Mouse (Mus musculus) C2C12 (cell line): ENCODE measurements around the gene Irf2bp2. TPM values are rescaled to one million over a fixed set of nuclear protein-coding genes. Genes with fewer than 3 reads are reported as not detected.

Experiments
- H3K27me3 ChIP-seq: one replicate; pipeline ENCODE4 v1.6.1; 2011; ENCODE audit not compliant: control insufficient read depth, insufficient read depth, insufficient read length
- H3K36me3 ChIP-seq: one replicate; pipeline ENCODE4 v1.6.1; 2011; ENCODE audit not compliant: control insufficient read depth, insufficient read depth
- H3K4me3 ChIP-seq: one replicate; pipeline ENCODE4 v1.5.1; 2011; ENCODE audit warnings: mild to moderate bottlenecking, control low read depth; ENCODE audit not compliant: poor library complexity, insufficient read depth, severe bottlenecking
- H3K79me2 ChIP-seq: one replicate; pipeline ENCODE4 v1.6.1; 2011; ENCODE audit not compliant: control insufficient read depth, insufficient read depth
- H3K79me3 ChIP-seq: one replicate; pipeline ENCODE4 v1.6.1; 2011; ENCODE audit warnings: low read depth, control low read depth
- H3ac ChIP-seq: one replicate; pipeline ENCODE3; 2011; ENCODE audit warnings: low read depth; ENCODE audit not compliant: control insufficient read depth, insufficient read length
- CEBPB ChIP-seq: IDR thresholded peaks from one replicate; pipeline ENCODE4 v1.6.1; 2011; ENCODE audit warnings: low read depth, mild to moderate bottlenecking, control low read depth, moderate library complexity
- CTCF ChIP-seq: IDR thresholded peaks from one replicate; pipeline ENCODE4 v1.5.1; 2011; ENCODE audit not compliant: control insufficient read depth, insufficient read depth, insufficient read length
- FOSL1 ChIP-seq: IDR thresholded peaks from one replicate; pipeline ENCODE4 v1.8.0; 2011; ENCODE audit warnings: mild to moderate bottlenecking, low read length; ENCODE audit not compliant: poor library complexity, insufficient read depth, severe bottlenecking
- MAX ChIP-seq: IDR thresholded peaks from one replicate; pipeline ENCODE4 v1.6.1; 2011; ENCODE audit warnings: mild to moderate bottlenecking, control low read depth
- MYOD1 ChIP-seq: IDR thresholded peaks from one replicate; pipeline ENCODE4 v1.6.1; 2011; ENCODE audit warnings: low read depth; ENCODE audit not compliant: control insufficient read depth, insufficient read length
- MYOG ChIP-seq: IDR thresholded peaks from one replicate; pipeline ENCODE4 v1.6.1; 2011; ENCODE audit not compliant: control insufficient read depth, insufficient read length; ENCODE audit errors: extremely low read depth
- USF1 ChIP-seq: IDR thresholded peaks from one replicate; pipeline ENCODE4 v1.6.1; 2011; ENCODE audit warnings: low read depth, mild to moderate bottlenecking, control low read depth, moderate library complexity
- long read RNA-seq, 2 experiments: library from polyadenylated mRNA; unstranded; transcript quantifications; one replicate each; pipeline ENCODE4 v2.0.0; 2019 to 2020
- polyA plus RNA-seq: library from polyadenylated mRNA; unstranded; fragments of >200 nt; fragmentation: generic; extraction: Trizol; gene quantifications from one replicate; pipeline ENCODE4 v1.2.1, GENCODE M21; 2012; ENCODE audit warnings: missing spikeins

Gene Irf2bp2
- polyA plus RNA-seq = 20.9 TPM
- long read RNA-seq, experiment 1, full-length matches to known transcripts = 1 of 10 reads
- long read RNA-seq, experiment 1, partial matches to known transcripts = 0 of 10 reads
- long read RNA-seq, experiment 1, other reads (novel, unspliced or antisense) = 9 of 10 reads
- long read RNA-seq, experiment 2, full-length matches to known transcripts = 11 of 20 reads
- long read RNA-seq, experiment 2, partial matches to known transcripts = 0 of 20 reads
- long read RNA-seq, experiment 2, other reads (novel, unspliced or antisense) = 9 of 20 reads

- H3K36me3 ChIP-seq = peaks cover 30% of the 10 kb centered on the region
- peak within 1 kb of the TSS; percentile 78 for H3K4me3 ChIP-seq
- H3K79me3 ChIP-seq = peaks cover 38% of the 10 kb centered on the region
- no peaks in the 10 kb centered on the region for H3K27me3 ChIP-seq
- H3K79me2 ChIP-seq = peaks cover 46% of the 10 kb centered on the region
- peak within 1 kb of the TSS; percentile 100 for H3ac ChIP-seq
- TF ChIP-seq MYOD1 = no peak
- no peak for TF ChIP-seq MYOG
- TF ChIP-seq USF1 = no peak
- no peak for TF ChIP-seq FOSL1
- TF ChIP-seq CTCF = no peak
- no peak for TF ChIP-seq MAX
- no peak for TF ChIP-seq CEBPB
Observed at GRCm38 (mm10) chr8:126593889-126594480, at the start of gene Irf2bp2. TSS of gene Irf2bp2 (minus strand) at chr8:126593986.

GRCm38 (mm10) chr8:126642665-126643064 is 48.9 kb upstream of the Irf2bp2 start:
- Histone ChIP-seq H3K79me3 (no peaks in the 10 kb centered on the region), H3ac (no peak overlapping the region), H3K79me2 (no peaks in the 10 kb centered on the region), H3K36me3 (no peaks in the 10 kb centered on the region), H3K4me3 (no peak overlapping the region), H3K27me3 (no peaks in the 10 kb centered on the region)
- no peak for TF ChIP-seq MAX
- no peak for TF ChIP-seq FOSL1
- no peak for TF ChIP-seq CTCF
- no peak for TF ChIP-seq USF1
- no peak for TF ChIP-seq MYOG
- TF ChIP-seq CEBPB = no peak
- TF ChIP-seq MYOD1 = no peak

GRCm38 (mm10) chr8:126641568-126642295 is 47.9 kb upstream of the Irf2bp2 start:
- no peak for TF ChIP-seq MYOG
- no peak for TF ChIP-seq MAX
- no peak for TF ChIP-seq FOSL1
- TF ChIP-seq MYOD1 = no peak
- TF ChIP-seq CTCF = no peak
- no peak for TF ChIP-seq CEBPB
- TF ChIP-seq USF1 = no peak
- Histone ChIP-seq H3K79me3 (no peaks in the 10 kb centered on the region), H3K27me3 (no peaks in the 10 kb centered on the region), H3K36me3 (no peaks in the 10 kb centered on the region), H3K79me2 (no peaks in the 10 kb centered on the region), H3ac (no peak overlapping the region), H3K4me3 (no peak overlapping the region)

- Histone ChIP-seq H3K4me3 (no peak overlapping the region), H3ac (no peak overlapping the region), H3K79me2 (no peaks in the 10 kb centered on the region), H3K36me3 (no peaks in the 10 kb centered on the region), H3K79me3 (no peaks in the 10 kb centered on the region), H3K27me3 (no peaks in the 10 kb centered on the region)
- TF ChIP-seq MYOG (no peak), CTCF (no peak)
Observed at GRCm38 (mm10) chr8:126639161-126639560, 45.4 kb upstream of the Irf2bp2 start.

GRCm38 (mm10) chr8:126638027-126638426 is 44.2 kb upstream of the Irf2bp2 start:
- H3K79me2 ChIP-seq = no peaks in the 10 kb centered on the region

More at GRCm38 (mm10) chr8:126638027-126638426, 44.2 kb upstream of the Irf2bp2 start:
- no peak overlapping the region for H3ac ChIP-seq
- no peaks in the 10 kb centered on the region for H3K36me3 ChIP-seq
- H3K79me3 ChIP-seq = no peaks in the 10 kb centered on the region
- no peaks in the 10 kb centered on the region for H3K27me3 ChIP-seq
- TF ChIP-seq USF1 (no peak), MAX (no peak), CEBPB (no peak), CTCF (no peak), MYOD1 (no peak), FOSL1 (no peak)
- H3K4me3 ChIP-seq = no peak overlapping the region
